Mouse (Mus musculus) urinary bladder, adult 2 months (tissue): ENCODE measurements around the gene Olfr366. TPM values are rescaled to one million over a fixed set of nuclear protein-coding genes. Genes with fewer than 3 reads are reported as not detected.
"Not testable (repeated sequence)": the region's sequence is repeated elsewhere in the genome, so short reads cannot be mapped to it uniquely, and the experiment has no call there.

Experiments used
- DNase-seq: peaks from one replicate; pipeline ENCODE4 v3.0.0; 2022; ENCODE audit warnings: low spot score
- polyA plus RNA-seq: library from polyadenylated mRNA; depleted of rRNA; stranded (reverse); fragments of >200 nt; gene quantifications from 2 replicates; pipeline ENCODE4 v1.2.3, GENCODE M21; 2012; rRNA removed

The Olfr366 gene
- polyA plus RNA-seq: not detected in 2 replicates

GRCm38 (mm10) chr2:37211274-37211673, at the start of gene Olfr366:
TSS of gene Olfr366 (plus strand) at chr2:37211574.
- no peak for DNase-seq

GRCm38 (mm10) chr2:37187898-37188297, 23.5 kb upstream of the Olfr366 start, which contains the start of gene Olfr365:
TSS of gene Olfr365 (plus strand) at chr2:37188198.
- DNase-seq: no peak

GRCm38 (mm10) chr2:37261781-37262180, 50.4 kb downstream of the Olfr366 start:
- DNase-seq: not testable (repeated sequence)

Other genes starting within 250 kb of the Olfr366 start
- gene Olfr357, start 217.7 kb upstream of the Olfr366 start, polyA plus RNA-seq: not detected in 2 replicates
- gene Olfr358, start 202.2 kb upstream of the Olfr366 start, polyA plus RNA-seq: not detected in 2 replicates
- gene Olfr360, start 145.8 kb upstream of the Olfr366 start, polyA plus RNA-seq: not detected in 2 replicates
- not detected in 2 replicates for gene Olfr361, start 122.3 kb upstream of the Olfr366 start, polyA plus RNA-seq
- not detected in 2 replicates for gene Olfr362, start 93.7 kb upstream of the Olfr366 start, polyA plus RNA-seq
- gene Olfr364-ps1, start 72.3 kb upstream of the Olfr366 start, polyA plus RNA-seq: not detected in 2 replicates
- not detected in 2 replicates for gene Olfr365, start 23.4 kb upstream of the Olfr366 start, polyA plus RNA-seq
- not detected in 2 replicates for gene Olfr368, start 114.9 kb downstream of the Olfr366 start, polyA plus RNA-seq
- gene Pdcl, start 147.8 kb downstream of the Olfr366 start, polyA plus RNA-seq: 21.0 and 22.8 TPM in 2 replicates
- gene Rc3h2, start 211.3 kb downstream of the Olfr366 start, polyA plus RNA-seq: 13.1 and 15.9 TPM in 2 replicates
- 4.9 and 5.2 TPM in 2 replicates for gene Zbtb26, start 231.6 kb downstream of the Olfr366 start, polyA plus RNA-seq
- gene Zbtb6, start 231.6 kb downstream of the Olfr366 start, polyA plus RNA-seq: 8.7 and 9.6 TPM in 2 replicates
- 30.5 and 34.1 TPM in 2 replicates for gene Rabgap1, start 231.7 kb downstream of the Olfr366 start, polyA plus RNA-seq